Mouse (Mus musculus) liver, embryonic 16.5 days (tissue): ENCODE results near the gene Tmsb15b1. TPM values are rescaled to one million over a fixed set of nuclear protein-coding genes. Genes with fewer than 3 reads are reported as not detected.
"Not testable (repeated sequence)": the region's sequence is repeated elsewhere in the genome, so short reads cannot be mapped to it uniquely, and the experiment has no call there.

Experiments used
- ATAC-seq: fragments of 200-750 bp; cut with Nextera tagmentation; 2 replicates; pipeline ENCODE4 v1.8.0; 2017; ENCODE audit warnings: low read depth, mild to moderate bottlenecking, moderate number of reproducible peaks, moderate library complexity
- H3K27ac ChIP-seq: fragments of 300-500 bp; sonication (generic); 2 replicates; pipeline ENCODE4 v1.5.1; 2014; ENCODE audit warnings: mild to moderate bottlenecking, low read length
- H3K27me3 ChIP-seq: fragments of 300-500 bp; sonication (generic); 2 replicates; pipeline ENCODE4 v1.6.1; 2014; ENCODE audit warnings: low read depth, low read length, mixed read lengths; ENCODE audit not compliant: control insufficient read depth, insufficient read depth
- H3K36me3 ChIP-seq: fragments of 300-500 bp; sonication (generic); 2 replicates; pipeline ENCODE4 v1.6.1; 2014; ENCODE audit warnings: mild to moderate bottlenecking; ENCODE audit not compliant: control insufficient read depth, insufficient read depth
- H3K4me1 ChIP-seq: fragments of 300-500 bp; sonication (generic); 2 replicates; pipeline ENCODE4 v1.6.1; 2014; ENCODE audit warnings: low read depth, low read length, mixed read lengths; ENCODE audit not compliant: control insufficient read depth
- H3K4me2 ChIP-seq: fragments of 300-500 bp; sonication (generic); 2 replicates; pipeline ENCODE4 v1.6.1; 2014; ENCODE audit warnings: low read depth, low read length, mixed read lengths
- H3K4me3 ChIP-seq: fragments of 300-500 bp; sonication (generic); 2 replicates; pipeline ENCODE4 v1.5.1; 2014; ENCODE audit warnings: low read depth, mild to moderate bottlenecking, low read length
- H3K9ac ChIP-seq: fragments of 300-500 bp; sonication (generic); 2 replicates; pipeline ENCODE4 v1.6.1; 2014; ENCODE audit warnings: low read depth, low read length
- H3K9me3 ChIP-seq: fragments of 300-500 bp; sonication (generic); replicated peaks from 2 replicates; pipeline ENCODE4 v1.6.1; 2016; ENCODE audit warnings: low read length; ENCODE audit not compliant: control insufficient read depth
- WGBS: fragments of 180-500 bp; shearing (Covaris S2); extraction: QIAGEN DNeasy Blood & Tissue Kit; methylation state at CpG from one replicate; pipeline ENCODE4 v1.1.7; 2014; ENCODE audit not compliant: insufficient replicate concordance; 5-methylcytosine and 5-hydroxymethylcytosine counted together
- polyA plus RNA-seq: library from polyadenylated mRNA; unstranded; fragments of >200 nt; fragmentation: Nextera tagmentation; extraction: Ambion mirVana; gene quantifications from 2 replicates; pipeline ENCODE4 v1.2.1, GENCODE M21; 2015

The Tmsb15b1 gene
- polyA plus RNA-seq, 1 experiment from 2014 or later: 5.7 TPM

- WGBS: 42% methylated on average over 2 of the region's 2 CpGs
- Histone ChIP-seq H3K9ac (no peak overlapping the region), H3K4me3 (no peak overlapping the region), H3K9me3 (no peaks in the 10 kb centered on the region), H3K27me3 (peaks cover 16% of the 10 kb centered on the region), H3K36me3 (no peaks in the 10 kb centered on the region), H3K4me1 (no peaks in the 10 kb centered on the region), H3K4me2 (no peak overlapping the region), H3K27ac (no peak overlapping the region)
- no peak for ATAC-seq
Observed at GRCm38 (mm10) chrX:136991274-136991673, 14.6 kb upstream of the Tmsb15b1 start.

- no peak overlapping the region for H3K4me2 ChIP-seq
- no peak overlapping the region for H3K4me3 ChIP-seq
- peak; percentile 13; the same call in 1 of the 2 replicates for ATAC-seq
- no peaks in the 10 kb centered on the region for H3K27me3 ChIP-seq
- H3K27ac ChIP-seq: no peak overlapping the region
- H3K4me1 ChIP-seq: no peaks in the 10 kb centered on the region
- no peak overlapping the region for H3K9ac ChIP-seq
- no peaks in the 10 kb centered on the region for H3K36me3 ChIP-seq
- no peaks in the 10 kb centered on the region for H3K9me3 ChIP-seq
Observed at GRCm38 (mm10) chrX:136986039-136986438, 9.4 kb upstream of the Tmsb15b1 start.

- Histone ChIP-seq H3K27ac (no peak overlapping the region), H3K9me3 (no peaks in the 10 kb centered on the region), H3K9ac (no peak overlapping the region), H3K36me3 (no peaks in the 10 kb centered on the region), H3K4me3 (no peak overlapping the region), H3K4me2 (no peak overlapping the region), H3K27me3 (no peaks in the 10 kb centered on the region), H3K4me1 (no peaks in the 10 kb centered on the region)
- no peak for ATAC-seq
Observed at GRCm38 (mm10) chrX:136978616-136979015, 1.9 kb upstream of the Tmsb15b1 start.

GRCm38 (mm10) chrX:136975397-136975796, 1.3 kb downstream of the Tmsb15b1 start, which contains the start of gene Tmsb15b2:
TSS of gene Tmsb15b2 (minus strand) at chrX:136975497.
- not testable (repeated sequence) for H3K9ac ChIP-seq, H3K27ac ChIP-seq, ATAC-seq, H3K36me3 ChIP-seq, H3K4me1 ChIP-seq, H3K9me3 ChIP-seq, H3K27me3 ChIP-seq
- H3K4me3 ChIP-seq: peak within 1 kb of the TSS; percentile 44; the same call in 1 of the 2 replicates
- 65% methylated on average over 6 of the region's 6 CpGs for WGBS
- peak within 1 kb of the TSS; percentile 42 for H3K4me2 ChIP-seq

GRCm38 (mm10) chrX:136959688-136960087, 17.0 kb downstream of the Tmsb15b1 start:
- no peak overlapping the region for H3K27ac ChIP-seq
- no peak overlapping the region for H3K4me2 ChIP-seq
- H3K36me3 ChIP-seq: no peaks in the 10 kb centered on the region
- H3K9ac ChIP-seq: no peak overlapping the region
- H3K4me1 ChIP-seq: no peaks in the 10 kb centered on the region
- 30% methylated on average over 2 of the region's 2 CpGs for whole genome bisulfite sequencing
- ATAC-seq: no peak
- no peaks in the 10 kb centered on the region for H3K27me3 ChIP-seq
- no peaks in the 10 kb centered on the region for H3K9me3 ChIP-seq
- H3K4me3 ChIP-seq: no peak overlapping the region

GRCm38 (mm10) chrX:136958300-136958699, 18.4 kb downstream of the Tmsb15b1 start:
- not testable (repeated sequence) for H3K4me3 ChIP-seq
- 62% methylated on average over 5 of the region's 5 CpGs for WGBS

GRCm38 (mm10) chrX:136957583-136958279, 18.9 kb downstream of the Tmsb15b1 start:
- H3K4me3 ChIP-seq, H3K9ac ChIP-seq, H3K27me3 ChIP-seq, H3K36me3 ChIP-seq, H3K4me1 ChIP-seq, H3K9me3 ChIP-seq, H3K27ac ChIP-seq: not testable (repeated sequence)
- peak; percentile 87 for ATAC-seq
- WGBS: 20% methylated on average over 13 of the region's 13 CpGs
- H3K4me2 ChIP-seq: 0 out of 2 replicates have a peak overlapping the region, but pooled peaks have one; percentile 1

More at GRCm38 (mm10) chrX:136958300-136958699, 18.4 kb downstream of the Tmsb15b1 start:
- H3K27ac ChIP-seq, H3K36me3 ChIP-seq, H3K9me3 ChIP-seq, H3K4me1 ChIP-seq, ATAC-seq, H3K9ac ChIP-seq, H3K27me3 ChIP-seq: not testable (repeated sequence)
- 0 out of 2 replicates have a peak overlapping the region, but pooled peaks have one; percentile 1 for H3K4me2 ChIP-seq

GRCm38 (mm10) chrX:136937985-136938384, 38.7 kb downstream of the Tmsb15b1 start:
- Histone ChIP-seq H3K27ac (no peak overlapping the region), H3K9ac (no peak overlapping the region), H3K4me1 (no peaks in the 10 kb centered on the region), H3K4me2 (no peak overlapping the region), H3K9me3 (no peaks in the 10 kb centered on the region), H3K4me3 (no peak overlapping the region), H3K27me3 (no peaks in the 10 kb centered on the region), H3K36me3 (no peaks in the 10 kb centered on the region)
- WGBS: 9% methylated on average over 3 of the region's 3 CpGs
- no peak; the same call in 1 of the 2 replicates for ATAC-seq

- Histone ChIP-seq H3K4me2 (no peak within 1 kb of the TSS), H3K4me3 (no peak within 1 kb of the TSS), H3K4me1 (no peaks in the 10 kb centered on the region), H3K27me3 (no peaks in the 10 kb centered on the region), H3K27ac (no peak within 1 kb of the TSS), H3K9me3 (no peaks in the 10 kb centered on the region; the same call in 1 of the 2 replicates), H3K36me3 (no peaks in the 10 kb centered on the region), H3K9ac (no peak within 1 kb of the TSS)
- ATAC-seq: no peak
- 76% methylated on average over 14 of the region's 14 CpGs for WGBS
Observed at GRCm38 (mm10) chrX:136927031-136927430, 49.6 kb downstream of the Tmsb15b1 start, which contains the start of gene H2bfm. TSS of gene H2bfm (plus strand) at chrX:136927325.
